Comparison of ENCODE assay signal across 9 mouse cellular contexts in genomic region chr8:70553740-70554139, GRCm38 (mm10). TPM values are rescaled to one million over a fixed set of nuclear protein-coding genes. Genes with fewer than 3 reads are reported as not detected.
DNase-seq lines count a peak whose midpoint lies in the region; TF ChIP-seq lines count a peak whose summit lies in the region.
"Had no signal": no experiment of that assay in that cellular context is flagged by ENCODE, and none has a peak within 500 bp of the region (broad histone marks: within the 10 kb centered on the region; RNA-seq: fewer than 3 reads in every experiment).

No protein-coding gene starts in this region.

- peak overlapping the region; percentile 61 for H3K27ac ChIP-seq in heart, adult 2 months

- H3K9ac ChIP-seq in heart, adult 2 months (ENCODE audit: low read depth, low read length), result no peak overlapping the region

- H3K36me3 ChIP-seq in heart, adult 2 months (ENCODE audit: control insufficient read depth, insufficient read depth, low read length), result no peaks in the 10 kb centered on the region; the same call in 1 of the 2 replicates

- DNase-seq in ovary, postnatal 36 days (ENCODE audit: low spot score), result peak; percentile 58
- DNase-seq in ovary, postnatal 14 days (ENCODE audit: low spot score), result no peak
- peak; percentile 83 for DNase-seq in cerebellum, adult 11-12 months
- peak; percentile 69 to 81 for DNase-seq in heart, adult 2 months
- peak; percentile 84 for DNase-seq in kidney, postnatal 14 days
- no peak for DNase-seq in natural killer cell, adult 2 months (ENCODE audit: low spot score in 2 of 2)
- DNase-seq in frontal cortex, postnatal 14 days (ENCODE audit: low spot score in 2 of 2), result no peak
- DNase-seq in thymus, adult 18-20 months, result no peak

- no peak for TF ChIP-seq POLR2A in heart, adult 2 months (IDR thresholded peaks at IDR 0.05; ENCODE audit: insufficient read depth, low read depth, low read length)

- no peak for TF ChIP-seq CTCF in heart, adult 2 months (IDR thresholded peaks at IDR 0.05)

- H3K27me3 ChIP-seq in heart, adult 2 months (ENCODE audit: control insufficient read depth, insufficient read depth, low read length), result no peaks in the 10 kb centered on the region

- peak; percentile 64; the same call in 1 of the 2 replicates for TF ChIP-seq EP300 in heart, adult 2 months (IDR thresholded peaks at IDR 0.05; ENCODE audit: insufficient read depth, low read depth, low read length)

- no peak overlapping the region for H3K4me3 ChIP-seq in heart, adult 2 months
- H3K4me3 ChIP-seq: myocyte had no signal

- peaks cover 1% of the 10 kb centered on the region for H3K79me2 ChIP-seq in heart, adult 2 months (replicated peaks; ENCODE audit: control insufficient read depth, insufficient read depth, low read length)

- H3K4me1 ChIP-seq in heart, adult 2 months (ENCODE audit: control insufficient read depth, insufficient read depth, low read length), result peaks cover 43% of the 10 kb centered on the region

- intact Hi-C loops in heart, adult 2 months (cut with DNase I), result no loop called here

RNA-seq across cellular contexts. Expression of gene Ell, which starts 14.5 kb away (rescaled TPM):
- 10 to 100 TPM in 1 of 2 experiments, 1 to 10 TPM in 1; 9.6 to 12.0 TPM for total RNA-seq in heart, adult 2 months (2021)
- polyA plus RNA-seq in heart, adult 2 months (2012; rRNA removed), result 12.7 and 13.8 TPM in 2 replicates

RNA-seq across cellular contexts. Expression of gene Kxd1, which starts 26.0 kb away (rescaled TPM):
- total RNA-seq in heart, adult 2 months (2021), result 10 to 100 TPM; 80.4 to 99.4 TPM
- 111 and 121 TPM in 2 replicates for polyA plus RNA-seq in heart, adult 2 months (2012; rRNA removed)

RNA-seq across cellular contexts. Expression of gene Fkbp8, which starts 26.2 kb away (rescaled TPM):
- total RNA-seq in heart, adult 2 months (2021), result 100 to 1,000 TPM; 116 to 135 TPM
- 179 and 201 TPM in 2 replicates for polyA plus RNA-seq in heart, adult 2 months (2012; rRNA removed)

RNA-seq across cellular contexts. Expression of gene Isyna1, which starts 40.4 kb away (rescaled TPM):
- 10 to 100 TPM; 26.7 to 28.3 TPM for total RNA-seq in heart, adult 2 months (2021)
- 40.3 and 41.6 TPM in 2 replicates for polyA plus RNA-seq in heart, adult 2 months (2012; rRNA removed)

RNA-seq across cellular contexts. Expression of gene Uba52, which starts 43.1 kb away (rescaled TPM):
- total RNA-seq in heart, adult 2 months (2021), result 1,000 to 10,000 TPM; 1,480 to 1,595 TPM
- polyA plus RNA-seq in heart, adult 2 months (2012; rRNA removed), result 439 and 626 TPM in 2 replicates

Comparison
In these comparisons a context has a peak if more than half of its experiments do, and no peak if none do; other contexts are left out.
1. DNase-seq: peak in ovary, postnatal 36 days (single experiment), cerebellum, adult 11-12 months (single experiment), heart, adult 2 months (2 of 2) and kidney, postnatal 14 days (single experiment); none in ovary, postnatal 14 days (single experiment), natural killer cell, adult 2 months (0 of 2), frontal cortex, postnatal 14 days (0 of 2) and thymus, adult 18-20 months (0 of 2).